Mouse (Mus musculus): ENCODE results near the gene Setd5.

Gene Setd5

DNA sequence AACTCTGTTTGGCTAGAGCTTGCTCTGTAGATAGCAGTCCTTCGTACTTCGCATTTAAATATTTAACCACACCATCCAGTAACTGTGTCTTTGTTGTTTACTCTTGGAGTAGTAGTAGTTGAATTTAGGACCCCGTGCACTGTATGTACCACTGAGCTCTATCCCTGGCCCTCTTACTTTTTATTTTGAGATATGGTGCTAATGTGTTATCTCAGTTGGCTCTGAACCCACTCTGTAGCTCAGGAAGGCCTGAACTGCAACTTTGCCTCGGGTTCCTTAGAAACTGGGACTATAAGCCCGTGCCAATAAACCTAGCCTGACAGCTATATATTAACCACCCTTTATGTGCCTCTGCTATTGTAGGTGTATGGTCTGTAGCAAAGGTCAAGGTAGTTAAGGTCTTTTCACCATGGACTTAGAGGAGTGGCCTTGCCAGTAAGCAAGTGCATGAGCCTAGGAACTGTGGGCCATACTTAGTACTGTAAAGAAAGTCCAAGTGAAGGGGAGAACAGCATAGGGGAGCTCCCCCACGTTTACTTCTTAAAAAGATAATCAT is 22.5 kb upstream of the Setd5 start:
- no peak for DNase-seq (ENCODE audit: low spot score in 2 of 2)

DNA sequence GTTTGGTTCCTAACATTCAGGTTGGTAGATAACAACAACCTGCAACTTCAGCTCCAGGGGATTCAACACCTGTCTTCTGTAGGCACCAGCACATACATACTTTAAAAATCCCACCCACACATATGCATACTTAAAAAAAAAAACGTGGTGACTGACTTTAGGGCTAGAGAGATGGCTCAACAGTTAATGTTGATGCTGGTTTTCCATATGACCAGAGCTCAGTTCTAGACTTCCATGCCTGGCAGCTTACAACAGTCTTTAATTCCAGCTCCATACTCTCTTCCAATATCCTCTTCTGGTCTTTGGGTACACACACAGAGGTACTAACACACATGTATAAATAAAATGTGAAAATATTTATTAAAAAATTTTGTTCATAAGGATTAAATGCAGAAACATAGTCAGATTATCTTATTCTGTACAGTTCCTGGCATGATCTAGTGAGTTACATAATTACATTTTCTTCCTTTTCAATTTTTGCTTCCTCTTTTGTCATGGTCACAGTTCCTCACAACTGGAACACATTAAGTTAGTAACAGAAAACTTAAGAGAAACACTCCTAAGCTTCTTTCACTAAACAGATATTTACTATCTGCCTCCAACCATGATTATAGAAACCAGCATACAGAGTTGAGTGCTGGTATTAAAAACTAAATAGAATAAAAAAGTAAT is 16.1 kb upstream of the Setd5 start:
- no peak for DNase-seq (ENCODE audit: low spot score in 2 of 2)

DNA sequence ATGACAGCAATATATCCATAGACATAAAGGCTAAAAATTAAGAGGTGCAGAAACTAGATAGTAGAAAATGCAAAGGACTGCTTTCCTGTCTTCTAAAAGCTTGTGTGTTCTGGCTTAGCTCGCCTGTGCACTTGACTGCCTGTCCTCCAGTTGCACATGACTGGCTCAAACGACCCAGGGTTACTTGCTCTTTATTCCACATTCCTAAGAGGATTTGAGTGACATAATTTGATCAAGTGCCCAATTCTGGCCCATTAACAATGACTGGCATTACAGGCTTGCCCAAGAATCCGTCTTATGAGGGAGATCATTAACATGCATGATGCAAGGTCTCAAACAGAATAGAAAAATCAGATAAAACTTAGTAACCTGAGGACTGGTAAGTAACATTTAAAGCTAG is 14.9 kb upstream of the Setd5 start:
- DNase-seq (ENCODE audit: low spot score in 2 of 2) = no peak

DNA sequence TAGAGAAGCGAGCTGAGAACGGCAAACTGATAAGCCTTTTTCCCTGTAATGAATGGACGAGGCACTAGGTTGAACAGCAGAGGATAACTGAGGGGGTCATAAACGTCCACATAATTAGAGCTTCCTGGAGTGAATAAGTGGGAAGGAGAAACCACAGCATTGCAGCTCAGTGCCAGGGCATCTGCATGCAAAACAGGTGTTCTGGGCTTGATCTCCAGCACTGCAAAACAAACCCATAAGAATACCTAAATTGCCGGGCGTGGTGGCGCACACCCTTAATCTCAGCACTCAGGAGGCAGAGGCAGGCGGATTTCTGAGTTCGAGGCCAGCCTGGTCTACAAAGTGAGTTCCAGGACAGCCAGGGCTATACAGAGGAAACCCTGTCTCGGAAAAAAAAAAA is 13.8 kb upstream of the Setd5 start:
- DNase-seq (ENCODE audit: low spot score in 2 of 2) = no peak

DNA sequence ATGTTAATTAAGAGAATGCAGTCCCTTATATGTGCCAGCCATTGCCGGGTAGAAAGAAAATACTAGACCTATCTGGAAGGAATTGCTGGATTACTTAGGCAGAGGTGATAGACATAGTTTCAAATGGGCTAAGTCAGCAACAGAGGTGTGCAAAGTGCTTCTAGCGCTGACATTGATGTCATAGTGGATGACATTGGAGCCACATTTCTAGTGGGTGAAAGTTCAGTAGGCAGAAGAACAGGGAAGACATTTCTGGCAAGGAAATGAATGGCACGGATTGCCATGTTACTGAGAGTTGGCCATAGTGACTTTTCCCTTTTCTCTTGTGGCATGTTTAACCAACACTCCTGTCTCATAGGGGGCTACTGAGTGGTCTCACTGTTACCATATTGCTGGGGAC is 12.0 kb upstream of the Setd5 start:
- no peak for DNase-seq (ENCODE audit: low spot score in 2 of 2)

DNA sequence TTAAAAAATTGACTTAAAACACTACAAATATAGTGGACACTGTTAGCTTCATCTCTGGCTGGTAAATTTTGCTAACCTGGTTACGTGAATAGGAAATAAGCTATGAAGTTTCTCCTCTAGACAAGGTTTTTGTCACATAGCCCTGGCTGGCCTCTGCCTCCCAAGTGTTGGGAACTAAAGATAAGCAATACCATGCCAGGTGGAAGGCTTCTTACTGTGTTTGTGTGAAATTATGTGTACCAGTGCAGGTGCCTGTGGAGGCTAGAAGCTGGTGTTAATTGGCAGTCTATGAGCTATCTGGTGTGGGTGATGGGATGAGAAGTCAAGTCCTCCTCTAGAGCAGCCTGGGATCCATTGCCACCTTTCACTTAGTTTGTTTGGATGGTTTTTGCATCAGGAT is 8.0 kb upstream of the Setd5 start:
- DNase-seq (ENCODE audit: low spot score in 2 of 2) = no peak

DNA sequence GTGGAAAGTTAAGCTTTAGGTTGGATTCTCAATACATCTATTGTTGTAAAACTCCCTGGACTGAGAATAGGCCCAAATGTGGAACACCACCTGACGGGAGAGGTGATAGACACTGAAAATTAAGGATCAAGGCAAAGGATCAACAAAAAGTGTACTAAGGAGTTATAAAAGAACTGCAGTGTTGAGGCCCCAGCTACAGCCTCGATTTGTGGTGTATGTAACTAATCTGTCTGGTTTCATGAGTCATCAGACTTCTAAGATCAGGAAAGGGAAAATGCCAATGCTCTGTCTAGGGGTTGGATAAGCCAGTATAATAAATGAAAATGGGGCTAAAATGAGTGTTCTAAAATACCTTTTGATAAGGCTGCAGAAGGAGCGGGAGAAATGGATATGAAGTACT is 1.9 kb upstream of the Setd5 start:
- no peak for DNase-seq (ENCODE audit: low spot score in 2 of 2)

DNA sequence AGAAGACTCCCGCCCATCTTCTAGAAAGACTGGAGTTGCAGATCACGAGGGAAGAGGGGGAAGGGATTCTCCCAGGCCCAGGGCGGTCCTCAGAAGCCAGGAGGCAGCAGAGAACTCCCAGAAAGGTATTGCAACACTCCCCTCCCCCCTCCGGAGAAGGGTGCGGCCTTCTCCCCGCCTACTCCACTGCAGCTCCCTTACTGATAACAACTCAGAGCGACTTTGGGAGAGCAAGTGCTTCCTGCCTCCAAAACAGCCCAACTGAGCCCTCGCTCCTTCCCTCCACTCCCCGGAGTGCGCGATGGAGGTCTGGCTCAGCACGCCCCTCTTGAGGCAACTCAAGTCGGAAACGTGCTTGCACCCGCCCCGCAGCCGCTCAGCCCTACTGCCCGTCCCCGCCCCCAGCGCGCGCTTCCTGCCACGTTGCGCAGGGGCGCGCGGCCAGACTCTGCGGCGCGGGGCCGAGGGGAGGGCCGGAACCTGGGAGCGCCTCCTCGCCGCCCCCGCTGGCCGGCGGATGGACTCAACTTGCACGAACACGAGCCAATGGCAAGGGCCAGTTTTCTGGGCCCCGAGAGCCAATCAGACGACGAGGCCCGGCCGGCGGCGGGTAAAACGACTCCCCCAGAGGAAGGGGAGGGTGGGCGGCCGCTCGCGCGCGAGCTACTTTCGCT is 1.0 kb upstream of the Setd5 start:
- peak; percentile 73 to 82 for DNase-seq (ENCODE audit: low spot score in 2 of 2)

DNA sequence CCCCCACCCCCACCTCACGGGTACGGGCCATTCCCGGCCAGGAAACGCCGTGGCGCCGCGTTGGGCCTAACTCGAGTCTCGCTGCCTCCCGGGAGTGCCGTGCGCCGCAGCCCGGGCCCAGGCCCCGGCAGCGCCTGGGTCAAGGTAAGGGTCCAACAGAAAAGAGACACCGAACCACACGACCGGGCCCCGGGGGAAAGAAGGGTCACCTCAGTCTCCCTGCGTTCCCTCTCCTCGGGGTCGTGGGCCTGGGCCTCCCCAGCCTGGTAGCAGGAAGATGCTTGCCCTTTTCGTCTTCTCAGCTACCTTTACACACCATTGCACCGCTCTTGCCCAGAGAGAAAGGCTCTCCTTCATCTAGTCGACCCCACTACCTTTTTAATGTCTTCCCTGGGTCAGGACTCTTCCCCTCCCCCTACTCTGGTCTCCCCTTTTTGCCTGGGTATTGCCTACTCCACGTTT is 435 bp downstream of the Setd5 start:
- DNase-seq (ENCODE audit: low spot score in 2 of 2) = no peak

DNA sequence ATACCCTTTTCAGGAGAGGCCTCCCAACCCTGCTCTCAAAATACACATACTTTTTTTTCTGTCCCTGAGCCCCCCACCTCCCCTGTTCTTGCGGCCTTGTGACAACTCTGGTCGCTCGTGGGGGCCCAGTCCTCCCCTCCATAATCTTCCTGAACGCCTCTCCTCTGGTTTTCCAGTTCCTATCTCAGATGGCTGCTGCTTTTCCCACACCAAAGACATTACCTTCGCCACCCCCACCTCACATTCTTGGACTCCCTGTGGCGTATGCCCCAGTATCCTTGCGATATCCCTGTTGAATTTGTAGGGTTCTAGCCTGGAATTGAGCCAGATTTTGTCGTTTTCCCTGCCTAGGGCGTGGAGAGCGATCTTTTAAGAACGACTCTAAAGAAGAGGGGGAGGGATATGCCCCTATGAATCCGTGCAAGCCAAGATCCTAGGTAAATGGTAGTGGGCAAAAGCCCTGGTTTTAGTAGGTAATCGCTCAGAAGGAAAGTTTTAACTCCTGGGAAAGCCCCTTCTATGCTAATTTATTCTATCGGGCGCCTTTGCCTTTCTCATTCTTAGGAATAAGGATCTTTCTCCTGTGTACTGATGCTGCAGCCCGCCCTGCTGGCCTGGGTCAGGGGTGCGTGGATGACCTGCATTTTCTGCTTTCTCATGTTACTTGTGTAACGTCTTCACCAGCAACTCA is 1.0 kb downstream of the Setd5 start:
- DNase-seq (ENCODE audit: low spot score in 2 of 2) = peak in 1 of 2 experiments; percentile 21

DNA sequence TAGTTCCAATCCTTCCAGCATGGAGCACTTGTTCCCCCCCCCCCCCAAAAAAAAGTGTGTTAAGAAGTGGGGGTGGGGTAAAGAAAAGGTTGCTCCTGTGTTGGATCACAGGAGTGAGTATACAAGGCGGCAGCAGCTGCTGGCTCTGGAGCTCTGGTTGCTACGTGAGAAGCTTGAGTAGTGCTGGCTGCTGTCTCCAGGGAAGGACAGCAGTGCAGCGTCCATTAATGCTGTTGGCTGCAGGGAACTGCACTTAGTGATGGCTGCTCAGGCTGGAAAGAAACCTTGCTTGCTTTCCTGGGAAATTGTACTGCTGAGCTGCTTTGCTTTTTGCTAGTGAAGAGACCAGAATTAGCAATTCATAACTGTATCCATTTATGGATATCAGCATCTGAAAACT is 2.3 kb downstream of the Setd5 start:
- DNase-seq (ENCODE audit: low spot score in 2 of 2) = no peak

DNA sequence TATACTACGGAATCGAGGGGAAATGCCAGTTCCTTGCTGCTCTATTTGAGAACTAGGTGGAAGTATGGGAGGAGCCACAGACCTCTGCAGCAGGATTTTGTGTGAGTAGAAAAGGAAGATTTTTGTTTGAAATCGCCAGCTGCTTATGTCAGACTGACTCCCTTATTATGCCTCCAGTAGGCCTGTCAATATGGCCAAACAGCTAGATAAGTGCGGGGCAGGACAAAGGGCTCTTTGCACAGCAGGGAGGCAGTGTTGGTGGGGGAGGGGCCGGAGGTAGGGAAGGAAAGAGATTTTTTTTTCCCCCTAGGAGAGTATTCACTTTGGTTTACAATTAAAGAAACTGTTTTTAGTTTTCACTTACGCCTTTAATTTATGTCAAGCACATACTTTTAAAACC is 5.1 kb downstream of the Setd5 start:
- DNase-seq (ENCODE audit: low spot score in 2 of 2) = no peak

DNA sequence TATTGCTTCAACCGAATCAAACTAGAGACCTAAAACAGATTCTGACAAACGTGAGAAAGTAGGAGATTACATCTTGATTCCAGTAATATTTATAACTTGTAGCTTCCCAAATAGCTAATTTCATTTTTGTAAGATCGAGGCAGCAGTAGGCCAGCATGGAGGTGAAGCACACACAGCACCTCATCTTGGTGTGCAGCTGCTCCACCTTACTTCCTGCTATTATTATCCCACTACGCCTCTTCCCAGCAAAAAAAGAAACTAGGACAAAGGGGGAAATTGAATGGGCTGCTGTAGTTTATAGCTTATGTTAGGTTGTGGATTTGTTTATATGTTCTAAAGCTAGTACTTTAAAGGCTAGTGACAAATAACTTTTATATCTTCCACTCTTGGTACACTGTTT is 7.4 kb downstream of the Setd5 start:
- DNase-seq (ENCODE audit: low spot score in 2 of 2) = no peak

DNA sequence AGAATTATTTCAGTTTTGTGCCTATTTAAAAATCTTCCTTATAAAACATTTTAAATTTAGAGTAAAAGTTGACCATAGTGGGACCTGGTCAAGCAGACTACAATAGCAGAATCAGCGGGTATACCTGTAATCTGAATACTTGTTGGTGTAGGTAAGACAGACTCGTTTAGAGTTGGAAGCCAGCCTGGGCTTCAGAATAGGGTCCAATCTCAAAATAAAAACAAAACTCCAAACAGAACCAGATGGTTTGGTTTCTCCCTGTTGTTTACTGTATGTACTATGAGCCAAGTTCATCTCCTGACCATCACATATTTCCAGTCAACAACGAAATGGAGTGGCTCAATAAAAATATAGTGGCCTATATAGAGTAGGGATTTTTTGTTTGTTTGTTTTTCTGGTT is 16.0 kb downstream of the Setd5 start:
- DNase-seq (ENCODE audit: low spot score in 2 of 2) = no peak

DNA sequence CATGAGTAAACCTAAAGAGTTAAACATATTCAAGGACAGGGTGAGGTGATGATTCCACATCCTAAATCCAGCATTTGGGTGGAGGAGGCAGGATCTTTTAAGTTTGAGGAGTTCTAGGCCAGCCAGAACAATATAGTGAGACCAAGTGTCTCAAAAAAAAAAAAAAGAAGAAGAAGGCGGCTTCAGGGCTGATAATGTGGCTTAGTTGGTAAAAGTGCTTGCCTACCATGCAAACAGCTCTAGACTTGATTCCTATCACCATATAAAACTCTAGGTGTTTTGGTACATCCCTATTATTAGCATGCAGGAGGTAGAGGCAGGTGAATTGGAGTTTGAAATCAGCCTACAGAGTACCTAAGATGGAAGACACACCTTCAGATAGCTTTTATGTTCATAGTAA is 18.4 kb downstream of the Setd5 start:
- DNase-seq (ENCODE audit: low spot score in 2 of 2) = no peak

DNA sequence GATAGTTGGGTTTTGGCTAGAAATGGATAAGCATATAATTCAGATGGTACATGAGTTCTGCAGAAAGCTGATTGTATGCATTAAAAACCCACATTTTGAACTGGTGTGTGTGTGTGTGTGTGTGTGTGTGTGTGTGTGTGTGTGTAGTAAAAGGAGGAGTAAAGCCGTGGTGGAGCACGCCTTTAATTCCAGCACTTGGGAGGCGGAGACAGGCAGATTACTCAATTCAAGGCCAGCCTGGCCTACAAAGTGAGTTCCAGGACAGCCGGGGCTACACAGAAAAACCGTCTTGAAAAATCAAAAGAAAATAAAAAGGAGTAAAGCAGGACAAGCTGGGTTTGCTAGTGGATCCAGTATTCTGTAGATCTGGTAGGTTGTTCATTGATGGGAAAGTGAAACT is 20.5 kb downstream of the Setd5 start:
- no peak for DNase-seq (ENCODE audit: low spot score in 2 of 2)

DNA sequence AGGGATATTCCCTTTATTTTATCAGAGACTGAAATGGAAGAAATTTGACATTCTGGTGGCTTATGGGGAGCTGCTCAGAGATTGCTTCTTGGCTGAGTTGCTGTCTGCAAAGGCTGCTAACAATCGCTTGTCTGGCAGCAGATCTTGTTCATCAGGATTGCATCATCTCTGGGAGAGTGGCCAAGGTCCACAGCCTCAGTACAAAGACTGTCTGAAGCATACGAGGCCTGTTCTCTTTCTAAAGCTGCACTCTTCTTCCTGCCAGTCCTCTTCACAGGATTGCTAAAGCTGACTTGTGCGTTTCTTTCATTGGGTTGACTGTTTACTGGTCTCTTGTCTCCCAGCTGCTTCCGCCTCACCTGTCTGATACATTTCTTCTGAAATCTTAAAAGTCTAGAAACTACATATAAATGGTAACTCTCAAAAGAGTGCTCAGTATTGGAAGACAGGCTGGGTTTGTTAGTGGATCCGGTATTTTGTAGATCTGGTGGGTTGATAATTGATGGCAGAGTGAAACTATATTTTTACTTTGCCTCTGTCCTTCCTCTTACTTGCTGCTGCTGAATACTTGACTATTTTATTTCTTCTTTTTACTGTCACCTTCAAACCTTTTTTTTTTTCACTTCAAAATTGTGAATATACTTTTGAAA is 22.6 kb downstream of the Setd5 start:
- peak; percentile 66 to 70 for DNase-seq (ENCODE audit: low spot score in 2 of 2)

DNA sequence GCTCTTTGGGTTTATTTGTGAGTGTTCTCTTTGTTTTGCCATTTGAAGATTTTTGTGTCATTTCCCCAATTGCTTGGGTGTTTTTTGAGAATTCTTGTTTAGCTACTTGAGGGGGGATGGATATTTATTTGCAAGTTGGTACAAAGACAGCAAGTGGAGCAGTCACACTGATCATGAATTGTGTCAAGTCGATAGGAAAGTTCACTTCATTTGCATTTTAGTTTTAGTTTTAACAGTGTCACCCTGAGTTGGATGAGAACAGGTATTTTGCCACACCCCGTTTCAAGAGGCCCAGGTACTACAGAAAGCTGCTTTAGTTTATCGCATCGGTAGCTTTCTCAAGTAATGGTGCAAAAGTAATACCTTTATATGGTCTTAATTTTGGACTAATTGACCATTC is 25.4 kb downstream of the Setd5 start:
- DNase-seq (ENCODE audit: low spot score in 2 of 2) = no peak

DNA sequence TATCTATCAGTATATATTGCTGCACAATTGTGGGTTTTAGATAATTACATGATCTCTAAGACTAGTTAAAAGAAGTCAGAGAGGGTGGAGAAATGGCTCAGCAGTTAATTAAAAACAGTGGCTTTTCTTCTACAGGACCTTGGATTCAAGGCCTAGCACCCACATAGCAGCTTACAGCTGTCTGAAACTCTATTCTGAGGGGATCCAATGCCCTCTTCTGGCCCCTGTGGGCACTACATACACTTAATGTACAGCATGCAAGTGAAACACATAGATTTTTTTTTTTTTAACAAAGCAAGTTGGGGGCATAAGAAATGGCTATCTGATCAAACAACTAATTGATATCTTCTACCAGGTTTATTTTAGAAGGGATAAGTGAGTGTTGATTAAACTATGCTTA is 26.6 kb downstream of the Setd5 start:
- peak in 1 of 2 experiments; percentile 17 for DNase-seq (ENCODE audit: low spot score in 2 of 2)

DNA sequence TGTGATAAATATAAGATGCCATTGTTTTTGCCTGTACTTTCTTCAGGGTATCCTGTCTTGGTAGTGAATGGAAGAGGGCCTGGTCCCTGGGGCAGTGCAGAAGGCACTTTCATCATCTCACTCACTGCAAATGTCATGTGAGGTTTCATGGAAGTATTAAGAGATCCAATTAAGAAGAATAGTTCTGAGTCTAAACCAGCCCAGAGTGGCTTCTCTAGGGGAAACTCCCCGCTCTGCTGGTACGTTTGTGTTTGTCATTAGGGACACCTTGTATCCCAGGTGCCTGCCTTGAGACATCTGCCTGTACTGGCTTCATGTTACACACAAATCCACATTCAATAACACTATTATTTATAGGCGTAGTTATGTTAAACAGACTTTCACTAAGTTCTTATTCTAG is 32.2 kb downstream of the Setd5 start:
- DNase-seq (ENCODE audit: low spot score in 2 of 2) = no peak

DNA sequence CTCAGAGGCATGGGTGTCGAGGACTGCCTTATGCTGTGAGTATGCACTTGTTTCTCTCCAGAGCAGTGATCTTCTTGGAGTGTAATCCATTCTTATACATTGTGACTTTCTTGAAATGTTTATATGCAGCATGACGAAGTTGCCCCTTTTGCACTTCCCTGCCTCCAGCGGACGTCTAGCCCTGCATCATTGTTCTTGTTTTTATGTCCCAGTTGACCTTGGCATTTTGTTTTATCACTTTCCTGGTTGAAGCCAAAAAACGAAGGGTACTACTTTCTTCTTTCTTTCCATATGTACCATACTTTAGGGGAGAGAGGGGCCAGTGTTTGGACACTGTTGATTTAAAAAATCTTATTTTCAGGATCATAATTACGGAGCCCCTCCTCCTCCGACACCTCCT is 32.8 kb downstream of the Setd5 start:
- no peak for DNase-seq (ENCODE audit: low spot score in 2 of 2)

DNA sequence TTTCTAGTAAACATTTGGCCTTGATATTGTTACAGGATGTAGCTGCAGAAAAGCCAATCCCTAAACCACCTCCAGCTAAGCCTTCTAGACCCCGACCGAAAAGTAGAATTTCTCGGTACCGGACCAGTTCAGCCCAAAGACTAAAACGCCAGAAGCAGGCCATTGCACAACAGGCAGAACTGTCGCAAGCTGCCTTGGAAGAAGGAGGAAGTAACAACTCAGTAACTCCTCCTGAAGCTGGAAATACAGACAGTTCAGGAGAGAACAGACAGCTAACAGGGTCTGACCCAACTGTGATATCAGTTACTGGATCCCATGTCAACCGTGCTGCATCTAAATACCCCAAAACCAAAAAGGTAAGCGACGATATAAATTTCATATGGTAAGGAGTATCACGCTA is 43.6 kb downstream of the Setd5 start:
- no peak for DNase-seq (ENCODE audit: low spot score in 2 of 2)

All from frontal cortex, postnatal 25 days (tissue).